Mouse (Mus musculus) cerebellum, adult 2 months (tissue): Measurements from ENCODE around the gene Mlf2. TPM values are rescaled to one million over a fixed set of nuclear protein-coding genes. Genes with fewer than 3 reads are reported as not detected.

Experiments
- DNase-seq, 2 experiments: peaks; one replicate each; pipeline ENCODE4 v3.0.0; 2021
- H3K27ac ChIP-seq: fragments of 200-500 bp; 2 replicates; pipeline ENCODE4 v1.5.1; 2012; ENCODE audit warnings: low read length, control low read depth, inconsistent platforms; ENCODE audit not compliant: insufficient read depth
- H3K27me3 ChIP-seq: fragments of 200-500 bp; 2 replicates; pipeline ENCODE4 v1.6.1; 2012; ENCODE audit warnings: inconsistent platforms, mild to moderate bottlenecking, low read length, moderate library complexity; ENCODE audit not compliant: control insufficient read depth, insufficient read depth
- H3K4me1 ChIP-seq: fragments of 200-500 bp; 2 replicates; pipeline ENCODE4 v1.6.1; 2011; ENCODE audit warnings: low read length; ENCODE audit not compliant: control insufficient read depth, insufficient read depth
- H3K4me3 ChIP-seq: fragments of 200-500 bp; replicated peaks from 2 replicates; pipeline ENCODE3; 2011; ENCODE audit warnings: mild to moderate bottlenecking, low read depth, low read length, control low read depth; ENCODE audit not compliant: insufficient read depth
- CTCF ChIP-seq: fragments of 200-500 bp; IDR thresholded peaks from 2 replicates; pipeline ENCODE4 v1.5.1; 2011; ENCODE audit warnings: low read depth, mild to moderate bottlenecking, control low read depth, low read length, moderate library complexity, borderline replicate concordance; ENCODE audit not compliant: insufficient read depth
- POLR2A ChIP-seq: fragments of 200-500 bp; IDR thresholded peaks from 2 replicates; pipeline ENCODE4 v1.6.1; 2011; ENCODE audit warnings: low read length, control low read depth, borderline replicate concordance; ENCODE audit not compliant: insufficient read depth
- WGBS: fragments of 180-500 bp; shearing (Covaris S2); methylation state at CpG from one replicate; pipeline ENCODE4 v1.1.7; 2018; 5-methylcytosine and 5-hydroxymethylcytosine counted together
- polyA plus RNA-seq: library from polyadenylated mRNA; depleted of rRNA; stranded (reverse); fragments of >200 nt; gene quantifications from 2 replicates; pipeline ENCODE4 v1.2.3, GENCODE M21; 2012

Mlf2 gene
- polyA plus RNA-seq, 1 experiment = 669 TPM

- WGBS = 37% methylated on average over 9 of the region's 9 CpGs
- DNase-seq = no peak
- H3K4me1 ChIP-seq = no peaks in the 10 kb centered on the region; the same call in 1 of the 2 replicates
- no peak overlapping the region for H3K4me3 ChIP-seq
- no peaks in the 10 kb centered on the region for H3K27me3 ChIP-seq
- no peak for TF ChIP-seq CTCF
- no peak for TF ChIP-seq POLR2A
- H3K27ac ChIP-seq = peak overlapping the region; percentile 87
These were observed 10.7 kb upstream of the Mlf2 start for GRCm38 (mm10) chr6:124920318-124921085.

- no peak for TF ChIP-seq POLR2A
- no peak for TF ChIP-seq CTCF
- Histone ChIP-seq H3K27ac (peak overlapping the region; percentile 87; the same call in 1 of the 2 replicates), H3K4me1 (no peaks in the 10 kb centered on the region; the same call in 1 of the 2 replicates), H3K4me3 (no peak overlapping the region), H3K27me3 (no peaks in the 10 kb centered on the region)
- no peak for DNase-seq
- WGBS = 54% methylated on average over 4 of the region's 4 CpGs
These were observed 9.6 kb upstream of the Mlf2 start for GRCm38 (mm10) chr6:124921539-124921938.

DNA sequence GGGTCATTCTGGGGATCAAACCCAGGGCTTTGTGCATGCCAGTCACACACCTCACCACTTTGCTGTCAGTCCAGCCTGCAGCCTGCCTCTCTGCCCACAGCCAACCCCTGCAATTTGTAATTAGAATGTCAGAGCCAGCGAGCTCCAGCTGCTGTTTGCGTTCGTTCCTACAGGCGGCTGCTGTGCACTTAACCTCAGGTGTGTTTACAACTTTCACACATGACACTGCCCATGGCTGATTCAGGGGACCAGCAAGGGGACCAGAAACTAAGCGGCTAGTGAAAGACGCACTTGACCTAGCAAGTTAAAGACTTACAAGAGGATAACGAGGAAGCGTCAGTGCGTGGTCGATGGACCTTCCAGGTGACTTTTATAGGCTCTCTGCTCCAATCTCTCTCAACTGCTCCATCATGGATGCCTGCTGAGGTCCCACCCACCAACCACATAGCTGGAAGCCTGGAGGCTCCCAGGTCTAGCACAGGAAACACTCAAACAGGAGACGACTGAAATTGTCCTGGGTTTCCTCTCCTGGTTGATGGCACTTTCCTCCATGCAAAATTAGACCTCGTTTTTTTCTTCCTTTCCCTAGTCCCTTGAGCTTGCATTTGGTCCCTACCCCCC, 5.9 kb upstream of the Mlf2 start:
- H3K27ac ChIP-seq = no peak overlapping the region
- no peaks in the 10 kb centered on the region for H3K27me3 ChIP-seq
- H3K4me1 ChIP-seq = no peaks in the 10 kb centered on the region; the same call in 1 of the 2 replicates
- TF ChIP-seq POLR2A (no peak), CTCF (no peak)
- no peak for DNase-seq
- whole genome bisulfite sequencing = 59% methylated on average over 12 of the region's 12 CpGs
- no peak overlapping the region for H3K4me3 ChIP-seq

DNA sequence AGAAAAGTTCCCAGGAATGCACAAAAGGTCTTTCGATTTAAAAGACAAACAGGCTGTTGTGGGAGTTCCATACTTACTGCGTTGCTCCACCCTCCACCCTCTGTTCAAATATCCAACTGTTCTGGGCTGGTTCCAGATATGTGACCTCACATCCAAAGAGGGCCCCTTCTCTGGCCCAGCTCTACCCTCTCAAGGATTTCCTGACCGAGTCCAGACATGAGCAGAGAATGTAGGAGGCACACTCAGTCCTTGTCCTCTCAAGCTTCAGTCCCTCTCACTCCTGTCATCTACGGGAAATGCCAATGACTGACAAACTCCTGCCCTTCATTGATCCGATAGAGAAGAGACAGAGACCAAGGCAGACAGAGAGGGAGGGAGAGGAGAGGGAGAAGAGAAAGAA, 5.2 kb upstream of the Mlf2 start:
- no peak for TF ChIP-seq CTCF
- TF ChIP-seq POLR2A = no peak
- no peaks in the 10 kb centered on the region for H3K27me3 ChIP-seq
- DNase-seq = no peak
- H3K4me3 ChIP-seq = no peak overlapping the region
- WGBS = 36% methylated on average over 5 of the region's 5 CpGs
- no peaks in the 10 kb centered on the region; the same call in 1 of the 2 replicates for H3K4me1 ChIP-seq
- no peak overlapping the region for H3K27ac ChIP-seq

DNA sequence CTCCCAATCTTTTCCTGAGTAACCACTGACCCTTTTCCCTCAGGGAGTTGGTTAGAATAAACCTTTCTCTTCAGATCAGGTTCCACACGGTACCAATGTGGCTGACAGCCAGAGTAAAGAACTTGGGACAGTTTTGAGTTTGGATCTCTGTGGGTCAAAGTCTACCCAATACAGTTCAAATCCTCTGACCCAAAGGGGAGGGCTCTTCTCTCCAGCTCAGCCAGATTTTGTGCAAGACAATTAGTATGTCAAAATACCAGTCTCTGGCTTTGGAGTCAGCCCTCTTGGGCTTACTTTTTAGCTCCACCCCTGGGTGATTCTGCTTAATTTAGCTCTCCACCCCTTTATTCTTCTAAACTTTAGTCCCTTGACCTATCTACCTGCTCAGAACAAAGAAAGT, 955 bp upstream of the Mlf2 start:
- Histone ChIP-seq H3K27ac (no peak overlapping the region), H3K4me1 (peaks cover 13% of the 10 kb centered on the region), H3K27me3 (no peaks in the 10 kb centered on the region), H3K4me3 (peak overlapping the region; percentile 47)
- 22% methylated on average over 1 of the region's 1 CpGs for WGBS
- DNase-seq = peak in 1 of 2 experiments; percentile 46
- TF ChIP-seq POLR2A (no peak), CTCF (no peak)

- Histone ChIP-seq H3K27me3 (no peaks in the 10 kb centered on the region), H3K4me3 (peak overlapping the region; percentile 68), H3K27ac (peak overlapping the region; percentile 96), H3K4me1 (peaks cover 21% of the 10 kb centered on the region)
- TF ChIP-seq POLR2A (no peak), CTCF (no peak)
- WGBS = under 1% methylated on average over 48 of the region's 48 CpGs
- no peak for DNase-seq
These were observed 533 bp downstream of the Mlf2 start for GRCm38 (mm10) chr6:124931525-124932313.

DNA sequence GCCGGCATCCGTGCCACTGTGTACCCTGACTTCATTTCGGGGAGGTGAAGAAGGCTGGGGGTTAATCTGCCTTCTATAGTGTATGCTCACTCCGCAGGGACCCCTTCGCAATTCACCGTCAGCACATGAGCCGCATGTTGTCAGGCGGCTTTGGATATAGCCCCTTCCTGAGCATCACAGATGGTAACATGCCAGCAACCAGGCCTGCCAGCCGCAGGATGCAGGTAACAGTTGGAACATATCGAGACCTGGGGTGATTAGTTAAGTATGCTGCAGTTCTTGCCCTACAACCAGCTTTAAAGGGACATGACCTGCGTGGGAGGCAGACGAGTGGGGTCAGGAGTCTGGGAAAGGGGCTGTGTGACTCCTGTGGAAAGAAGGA, 1.1 kb downstream of the Mlf2 start:
- Histone ChIP-seq H3K27me3 (no peaks in the 10 kb centered on the region), H3K4me1 (peaks cover 26% of the 10 kb centered on the region), H3K4me3 (peak overlapping the region; percentile 68), H3K27ac (peak overlapping the region; percentile 96)
- peak; percentile 53 to 60 for DNase-seq
- TF ChIP-seq POLR2A = no peak
- no peak for TF ChIP-seq CTCF
- WGBS = 6% methylated on average over 12 of the region's 12 CpGs
